Mouse (Mus musculus): ENCODE data around the gene Actl10. TPM values are rescaled to one million over a fixed set of nuclear protein-coding genes. Genes with fewer than 3 reads are reported as not detected.

Actl10 gene
- polyA plus RNA-seq, 1 experiment from 2014 or later = not detected

DNA sequence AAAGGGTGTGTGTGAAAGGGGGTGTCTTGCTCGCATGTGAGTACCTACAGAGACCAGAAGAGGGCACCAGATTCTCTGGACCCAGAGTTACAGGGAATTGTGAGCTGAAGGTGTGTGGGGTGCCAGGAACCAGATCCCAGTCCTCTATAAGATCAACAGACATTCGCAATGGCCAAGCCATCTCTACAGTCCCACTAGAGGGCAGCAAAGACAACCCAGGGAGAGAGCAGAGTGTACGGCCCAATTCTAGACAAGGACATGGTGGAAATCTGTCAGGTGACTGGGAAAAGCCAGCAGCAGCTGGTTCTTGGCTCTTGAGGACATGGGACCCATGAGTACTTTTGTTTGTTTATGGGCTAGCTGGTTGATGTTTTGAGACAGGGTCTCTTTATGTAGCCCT, 41.4 kb downstream of the Actl10 start:
- Histone ChIP-seq H3K36me3 (ENCODE audit: control insufficient read depth, insufficient read depth) (peaks cover 50% of the 10 kb centered on the region), H3K27me3 (replicated peaks; ENCODE audit: control insufficient read depth, insufficient read depth, low read length) (no peaks in the 10 kb centered on the region), H3K9ac (ENCODE audit: low read depth, low read length) (no peak overlapping the region), H3K4me2 (replicated peaks; ENCODE audit: low read depth) (no peak overlapping the region), H3K4me3 (ENCODE audit: low read depth, low read length) (no peak overlapping the region), H3K27ac (ENCODE audit: low read depth, low read length) (no peak overlapping the region), H3K9me3 (ENCODE audit: control insufficient read depth) (no peaks in the 10 kb centered on the region), H3K4me1 (replicated peaks; ENCODE audit: control insufficient read depth, insufficient read depth, low read length) (no peaks in the 10 kb centered on the region)
- ATAC-seq = 0 out of 2 replicates have a peak, but pooled peaks have one; percentile 31
- TF ChIP-seq CTCF (IDR thresholded peaks at IDR 0.05; ENCODE audit: low read depth) = peak; percentile 80
- WGBS = 69% methylated on average over 3 of the region's 3 CpGs

DNA sequence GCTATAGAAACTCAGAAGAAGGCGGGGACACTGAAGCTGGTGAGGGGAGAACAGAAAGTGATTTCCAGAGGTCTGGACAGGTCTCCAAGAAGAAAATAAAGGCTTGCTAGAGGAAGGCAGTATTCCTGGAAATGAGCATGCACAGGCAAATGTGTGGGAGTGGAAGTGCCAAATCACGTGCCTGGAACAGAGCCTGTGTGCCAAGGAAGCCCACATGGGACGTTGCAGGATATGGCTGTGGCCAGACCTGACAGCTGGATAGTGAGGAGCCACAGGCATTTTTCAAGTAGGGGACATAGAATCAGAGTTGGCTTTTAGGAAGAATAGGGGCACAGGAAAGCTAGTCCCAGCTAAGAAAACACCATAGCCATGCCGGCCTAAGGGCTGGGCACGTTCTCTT, 44.2 kb downstream of the Actl10 start:
- Histone ChIP-seq H3K27me3 (replicated peaks; ENCODE audit: control insufficient read depth, insufficient read depth, low read length) (no peaks in the 10 kb centered on the region), H3K9ac (ENCODE audit: low read depth, low read length) (no peak overlapping the region), H3K4me1 (replicated peaks; ENCODE audit: control insufficient read depth, insufficient read depth, low read length) (no peaks in the 10 kb centered on the region), H3K36me3 (ENCODE audit: control insufficient read depth, insufficient read depth) (peaks cover 36% of the 10 kb centered on the region), H3K27ac (ENCODE audit: low read depth, low read length) (no peak overlapping the region), H3K4me3 (ENCODE audit: low read depth, low read length) (no peak overlapping the region), H3K9me3 (ENCODE audit: control insufficient read depth) (no peaks in the 10 kb centered on the region), H3K4me2 (replicated peaks; ENCODE audit: low read depth) (no peak overlapping the region)
- no peak for TF ChIP-seq CTCF (IDR thresholded peaks at IDR 0.05; ENCODE audit: low read depth)
- WGBS = 85% methylated on average over 5 of the region's 5 CpGs
- no peak for ATAC-seq

DNA sequence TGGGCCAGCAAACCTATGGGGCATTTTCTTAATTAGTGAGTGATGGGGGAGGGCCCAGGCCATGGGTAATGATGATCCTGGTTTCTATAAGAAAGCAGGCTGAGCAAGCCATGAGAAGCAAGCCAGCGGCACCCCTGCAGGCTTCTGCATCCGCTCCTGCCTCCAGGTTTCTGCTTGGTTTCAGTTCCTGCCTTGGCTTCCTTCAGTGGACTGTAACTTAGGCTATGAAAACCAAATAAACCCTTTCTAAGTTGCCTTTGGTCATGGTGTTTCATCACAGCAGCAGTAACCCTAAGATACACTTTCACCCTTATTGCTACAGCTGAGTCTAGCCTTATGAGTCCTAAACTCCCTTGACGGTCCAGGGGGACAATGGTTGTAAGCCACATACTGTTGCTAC, 45.8 kb downstream of the Actl10 start:
- no peak overlapping the region for H3K27ac ChIP-seq (ENCODE audit: low read depth, low read length)
- H3K9ac ChIP-seq (ENCODE audit: low read depth, low read length) = no peak overlapping the region
- TF ChIP-seq CTCF (IDR thresholded peaks at IDR 0.05; ENCODE audit: low read depth) = no peak
- WGBS = 89% methylated on average over 3 of the region's 3 CpGs
- H3K9me3 ChIP-seq (ENCODE audit: control insufficient read depth) = no peaks in the 10 kb centered on the region
- no peak overlapping the region for H3K4me2 ChIP-seq (replicated peaks; ENCODE audit: low read depth)
- no peak for ATAC-seq
- H3K4me1 ChIP-seq (replicated peaks; ENCODE audit: control insufficient read depth, insufficient read depth, low read length) = no peaks in the 10 kb centered on the region
- H3K27me3 ChIP-seq (replicated peaks; ENCODE audit: control insufficient read depth, insufficient read depth, low read length) = no peaks in the 10 kb centered on the region
- H3K36me3 ChIP-seq (ENCODE audit: control insufficient read depth, insufficient read depth) = peaks cover 28% of the 10 kb centered on the region
- H3K4me3 ChIP-seq (ENCODE audit: low read depth, low read length) = no peak overlapping the region

DNA sequence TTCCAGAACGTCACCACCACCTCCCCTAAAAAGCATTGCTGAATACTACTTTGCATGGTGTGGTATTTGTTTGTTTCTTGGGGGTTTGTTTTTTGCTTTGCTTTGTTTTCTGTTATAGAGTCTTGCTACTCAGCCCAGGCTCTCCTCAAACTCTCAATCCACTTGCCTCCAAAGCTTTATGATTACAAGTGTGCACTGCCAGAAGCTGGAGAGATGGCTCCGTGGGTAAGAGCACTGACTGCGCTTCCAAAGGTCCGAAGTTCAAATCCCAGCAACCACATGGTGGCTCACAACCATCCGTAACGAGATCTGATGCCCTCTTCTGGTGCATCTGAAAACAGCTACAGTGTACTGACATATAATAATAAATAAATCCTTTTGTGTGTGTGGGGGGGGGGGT, 49.0 kb downstream of the Actl10 start:
- no peak for ATAC-seq
- Histone ChIP-seq H3K4me3 (ENCODE audit: low read depth, low read length) (no peak overlapping the region), H3K9ac (ENCODE audit: low read depth, low read length) (no peak overlapping the region), H3K9me3 (ENCODE audit: control insufficient read depth) (no peaks in the 10 kb centered on the region), H3K4me2 (replicated peaks; ENCODE audit: low read depth) (no peak overlapping the region), H3K27me3 (replicated peaks; ENCODE audit: control insufficient read depth, insufficient read depth, low read length) (no peaks in the 10 kb centered on the region), H3K36me3 (ENCODE audit: control insufficient read depth, insufficient read depth) (peaks cover 4% of the 10 kb centered on the region; the same call in 1 of the 2 replicates), H3K4me1 (replicated peaks; ENCODE audit: control insufficient read depth, insufficient read depth, low read length) (0 out of 2 replicates have a peak, but pooled peaks cover 4% of the 10 kb centered on the region), H3K27ac (ENCODE audit: low read depth, low read length) (no peak overlapping the region)
- WGBS = 58% methylated on average over 6 of the region's 6 CpGs
- peak; percentile 39 for TF ChIP-seq CTCF (IDR thresholded peaks at IDR 0.05; ENCODE audit: low read depth)

DNA sequence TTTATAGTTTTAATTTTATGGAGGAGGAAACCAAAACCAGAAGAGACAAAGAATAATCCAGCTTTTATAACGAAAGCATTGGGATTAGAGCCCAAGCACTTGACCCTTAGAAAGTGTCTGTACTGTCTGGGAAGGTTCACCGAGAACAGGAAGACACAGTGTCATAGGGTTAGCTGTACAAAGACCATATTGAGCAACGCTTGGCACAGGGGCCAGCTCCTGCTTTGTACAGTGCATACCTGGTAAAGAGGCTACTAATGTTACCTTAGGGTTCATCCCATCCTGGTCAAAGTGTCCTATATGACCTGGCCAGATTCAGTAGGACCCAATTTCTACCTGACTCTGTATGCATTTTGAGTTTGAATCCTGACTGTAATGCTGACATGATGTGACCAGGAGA, 49.7 kb downstream of the Actl10 start:
- H3K27ac ChIP-seq (ENCODE audit: low read depth, low read length) = peak overlapping the region; percentile 9; the same call in 1 of the 2 replicates
- H3K9me3 ChIP-seq (ENCODE audit: control insufficient read depth) = no peaks in the 10 kb centered on the region
- 0 out of 2 replicates have a peak, but pooled peaks cover 4% of the 10 kb centered on the region for H3K4me1 ChIP-seq (replicated peaks; ENCODE audit: control insufficient read depth, insufficient read depth, low read length)
- no peak for TF ChIP-seq CTCF (IDR thresholded peaks at IDR 0.05; ENCODE audit: low read depth)
- 55% methylated on average over 3 of the region's 3 CpGs for WGBS
- no peaks in the 10 kb centered on the region; the same call in 1 of the 2 replicates for H3K36me3 ChIP-seq (ENCODE audit: control insufficient read depth, insufficient read depth)
- H3K4me2 ChIP-seq (replicated peaks; ENCODE audit: low read depth) = no peak overlapping the region
- no peaks in the 10 kb centered on the region for H3K27me3 ChIP-seq (replicated peaks; ENCODE audit: control insufficient read depth, insufficient read depth, low read length)
- H3K9ac ChIP-seq (ENCODE audit: low read depth, low read length) = no peak overlapping the region
- no peak overlapping the region for H3K4me3 ChIP-seq (ENCODE audit: low read depth, low read length)
- ATAC-seq = no peak

Other genes with a start within 250 kb of the Actl10 start
- not detected in 2 replicates for gene Bpifb9b, start 244.5 kb upstream of the Actl10 start, polyA plus RNA-seq (2015; fragmentation: Nextera tagmentation; extraction: Ambion mirVana)
- 4.3 and 13.9 TPM in 2 replicates for gene Cdk5rap1, start 178.8 kb upstream of the Actl10 start, polyA plus RNA-seq (2015; fragmentation: Nextera tagmentation; extraction: Ambion mirVana)
- gene Snta1, start 143.7 kb upstream of the Actl10 start, polyA plus RNA-seq (2015; fragmentation: Nextera tagmentation; extraction: Ambion mirVana) = 4.9 and 7.7 TPM in 2 replicates
- 7.8 and 9.1 TPM in 2 replicates for gene Cbfa2t2, start 115.3 kb upstream of the Actl10 start, polyA plus RNA-seq (2015; fragmentation: Nextera tagmentation; extraction: Ambion mirVana)
- 1.6 and 2.2 TPM in 2 replicates for gene 1700003F12Rik, start 4.7 kb upstream of the Actl10 start, polyA plus RNA-seq (2015; fragmentation: Nextera tagmentation; extraction: Ambion mirVana)
- 0.29 and 0.58 TPM in 2 replicates for gene Necab3, start 7.1 kb downstream of the Actl10 start, polyA plus RNA-seq (2015; fragmentation: Nextera tagmentation; extraction: Ambion mirVana)
- 5.5 and 5.9 TPM in 2 replicates for gene E2f1, start 18.1 kb downstream of the Actl10 start, polyA plus RNA-seq (2015; fragmentation: Nextera tagmentation; extraction: Ambion mirVana)
- 62.5 and 66.6 TPM in 2 replicates for gene Pxmp4, start 51.9 kb downstream of the Actl10 start, polyA plus RNA-seq (2015; fragmentation: Nextera tagmentation; extraction: Ambion mirVana)
- 0.17 and 0.44 TPM in 2 replicates for gene Zfp341, start 61.5 kb downstream of the Actl10 start, polyA plus RNA-seq (2015; fragmentation: Nextera tagmentation; extraction: Ambion mirVana)
- gene 4930519P11Rik, start 61.7 kb downstream of the Actl10 start, polyA plus RNA-seq (2015; fragmentation: Nextera tagmentation; extraction: Ambion mirVana) = 0.26 TPM in 1 of 2 replicates, not detected in the other
- 60.8 and 62.4 TPM in 2 replicates for gene Chmp4b, start 99.9 kb downstream of the Actl10 start, polyA plus RNA-seq (2015; fragmentation: Nextera tagmentation; extraction: Ambion mirVana)
- gene Gm14214, start 218.3 kb downstream of the Actl10 start, polyA plus RNA-seq (2015; fragmentation: Nextera tagmentation; extraction: Ambion mirVana) = not detected in 2 replicates
- 20.1 and 20.5 TPM in 2 replicates for gene Raly, start 239.3 kb downstream of the Actl10 start, polyA plus RNA-seq (2015; fragmentation: Nextera tagmentation; extraction: Ambion mirVana)
- 0.18 TPM in 1 of 2 replicates, not detected in the other for gene a, start 239.6 kb downstream of the Actl10 start, polyA plus RNA-seq (2015; fragmentation: Nextera tagmentation; extraction: Ambion mirVana)